Mouse (Mus musculus): ENCODE results near the gene Syt16. TPM values are rescaled to one million over a fixed set of nuclear protein-coding genes. Genes with fewer than 3 reads are reported as not detected.

The Syt16 gene
- polyA plus RNA-seq, 1 experiment from 2014 or later, result 0.04 TPM

GRCm38 (mm10) chr12:74108663-74109081 is 111.2 kb downstream of the Syt16 start:
- no peak overlapping the region for H3K4me2 ChIP-seq (replicated peaks; ENCODE audit: low read depth, low read length)
- no peak overlapping the region for H3K4me3 ChIP-seq (ENCODE audit: low read depth, low read length)
- H3K36me3 ChIP-seq (ENCODE audit: insufficient read depth, low read length), result no peaks in the 10 kb centered on the region
- H3K9me3 ChIP-seq (ENCODE audit: low read length), result no peaks in the 10 kb centered on the region
- no peak overlapping the region for H3K27ac ChIP-seq (ENCODE audit: low read length)
- TF ChIP-seq CTCF (IDR thresholded peaks at IDR 0.05) (no peak), EP300 (IDR thresholded peaks at IDR 0.05) (no peak)
- DNase-seq (ENCODE audit: low spot score) (no peak), ATAC-seq (no peak)
- no peaks in the 10 kb centered on the region for H3K4me1 ChIP-seq (ENCODE audit: insufficient read depth, low read depth, low read length)
- H3K9ac ChIP-seq (replicated peaks; ENCODE audit: low read depth), result no peak overlapping the region
- WGBS, result 37% methylated on average over 4 of the region's 4 CpGs
- H3K27me3 ChIP-seq (replicated peaks; ENCODE audit: insufficient read depth, low read length), result no peaks in the 10 kb centered on the region

GRCm38 (mm10) chr12:74109462-74110068 is 112.1 kb downstream of the Syt16 start:
- Histone ChIP-seq H3K9ac (replicated peaks; ENCODE audit: low read depth) (no peak overlapping the region), H3K4me1 (ENCODE audit: insufficient read depth, low read depth, low read length) (no peaks in the 10 kb centered on the region), H3K36me3 (ENCODE audit: insufficient read depth, low read length) (no peaks in the 10 kb centered on the region), H3K9me3 (ENCODE audit: low read length) (no peaks in the 10 kb centered on the region), H3K4me3 (ENCODE audit: low read depth, low read length) (no peak overlapping the region), H3K4me2 (replicated peaks; ENCODE audit: low read depth, low read length) (no peak overlapping the region), H3K27ac (ENCODE audit: low read length) (no peak overlapping the region), H3K27me3 (replicated peaks; ENCODE audit: insufficient read depth, low read length) (no peaks in the 10 kb centered on the region)
- no peak for TF ChIP-seq EP300 (IDR thresholded peaks at IDR 0.05)
- TF ChIP-seq CTCF (IDR thresholded peaks at IDR 0.05), result no peak
- WGBS, result 84% methylated on average over 10 of the region's 10 CpGs
- DNase-seq (ENCODE audit: low spot score) (no peak), ATAC-seq (no peak)

GRCm38 (mm10) chr12:74116825-74117224 is 119.4 kb downstream of the Syt16 start:
- Histone ChIP-seq H3K4me2 (replicated peaks; ENCODE audit: low read depth, low read length) (no peak overlapping the region), H3K36me3 (ENCODE audit: insufficient read depth, low read length) (no peaks in the 10 kb centered on the region), H3K4me3 (ENCODE audit: low read depth, low read length) (no peak overlapping the region), H3K27me3 (replicated peaks; ENCODE audit: insufficient read depth, low read length) (no peaks in the 10 kb centered on the region), H3K4me1 (ENCODE audit: insufficient read depth, low read depth, low read length) (no peaks in the 10 kb centered on the region), H3K9me3 (ENCODE audit: low read length) (no peaks in the 10 kb centered on the region), H3K27ac (ENCODE audit: low read length) (no peak overlapping the region), H3K9ac (replicated peaks; ENCODE audit: low read depth) (no peak overlapping the region)
- no peak for TF ChIP-seq CTCF (IDR thresholded peaks at IDR 0.05)
- no peak for TF ChIP-seq EP300 (IDR thresholded peaks at IDR 0.05)
- ATAC-seq (no peak), DNase-seq (ENCODE audit: low spot score) (no peak)
- 60% methylated on average over 6 of the region's 6 CpGs for WGBS

GRCm38 (mm10) chr12:74125796-74126195 is 128.3 kb downstream of the Syt16 start:
- Histone ChIP-seq H3K4me2 (replicated peaks; ENCODE audit: low read depth, low read length) (no peak overlapping the region), H3K27me3 (replicated peaks; ENCODE audit: insufficient read depth, low read length) (no peaks in the 10 kb centered on the region), H3K9me3 (ENCODE audit: low read length) (no peaks in the 10 kb centered on the region), H3K9ac (replicated peaks; ENCODE audit: low read depth) (no peak overlapping the region), H3K36me3 (ENCODE audit: insufficient read depth, low read length) (no peaks in the 10 kb centered on the region), H3K4me3 (ENCODE audit: low read depth, low read length) (no peak overlapping the region), H3K4me1 (ENCODE audit: insufficient read depth, low read depth, low read length) (no peaks in the 10 kb centered on the region), H3K27ac (ENCODE audit: low read length) (no peak overlapping the region)
- DNase-seq (ENCODE audit: low spot score) (no peak), ATAC-seq (no peak)
- no peak; the same call in 1 of the 2 replicates for TF ChIP-seq CTCF (IDR thresholded peaks at IDR 0.05)
- TF ChIP-seq EP300 (IDR thresholded peaks at IDR 0.05), result no peak
- 77% methylated on average over 12 of the region's 12 CpGs for WGBS

DNA sequence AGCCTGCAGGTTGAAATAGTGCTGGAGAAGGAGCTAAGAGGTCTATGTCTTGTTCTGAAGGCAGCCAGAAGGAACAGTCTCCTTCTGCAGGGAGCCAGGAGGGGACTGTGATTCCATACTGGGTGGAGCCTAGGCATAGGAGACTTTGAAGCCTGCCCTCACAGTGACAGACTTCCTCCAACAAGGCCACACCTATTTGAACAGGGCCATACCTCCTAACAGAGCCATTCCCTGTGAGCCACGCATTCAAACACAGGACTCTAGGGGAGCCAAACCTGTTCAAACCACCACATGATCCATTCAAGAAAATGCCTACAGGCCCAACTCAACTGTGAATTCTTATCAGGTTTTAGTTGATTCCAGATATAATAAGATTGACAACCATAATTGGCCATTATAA is 130.8 kb downstream of the Syt16 start:
- Histone ChIP-seq H3K4me3 (ENCODE audit: low read depth, low read length) (no peak overlapping the region), H3K9ac (replicated peaks; ENCODE audit: low read depth) (no peak overlapping the region), H3K27ac (ENCODE audit: low read length) (no peak overlapping the region), H3K9me3 (ENCODE audit: low read length) (no peaks in the 10 kb centered on the region), H3K4me1 (ENCODE audit: insufficient read depth, low read depth, low read length) (no peaks in the 10 kb centered on the region), H3K4me2 (replicated peaks; ENCODE audit: low read depth, low read length) (no peak overlapping the region), H3K36me3 (ENCODE audit: insufficient read depth, low read length) (no peaks in the 10 kb centered on the region), H3K27me3 (replicated peaks; ENCODE audit: insufficient read depth, low read length) (no peaks in the 10 kb centered on the region)
- TF ChIP-seq CTCF (IDR thresholded peaks at IDR 0.05) (no peak), EP300 (IDR thresholded peaks at IDR 0.05) (no peak)
- ATAC-seq (no peak), DNase-seq (ENCODE audit: low spot score) (no peak)
- 62% methylated on average over 1 of the region's 1 CpGs for WGBS

- Histone ChIP-seq H3K27me3 (replicated peaks; ENCODE audit: insufficient read depth, low read length) (no peaks in the 10 kb centered on the region), H3K4me1 (ENCODE audit: insufficient read depth, low read depth, low read length) (no peaks in the 10 kb centered on the region), H3K4me3 (ENCODE audit: low read depth, low read length) (no peak overlapping the region), H3K4me2 (replicated peaks; ENCODE audit: low read depth, low read length) (no peak overlapping the region), H3K36me3 (ENCODE audit: insufficient read depth, low read length) (no peaks in the 10 kb centered on the region), H3K9me3 (ENCODE audit: low read length) (peaks cover 4% of the 10 kb centered on the region; the same call in 1 of the 2 replicates), H3K9ac (replicated peaks; ENCODE audit: low read depth) (no peak overlapping the region), H3K27ac (ENCODE audit: low read length) (no peak overlapping the region)
- DNase-seq (ENCODE audit: low spot score), result no peak
- ATAC-seq, result no peak
- TF ChIP-seq EP300 (IDR thresholded peaks at IDR 0.05) (no peak), CTCF (IDR thresholded peaks at IDR 0.05) (no peak)
- 47% methylated on average over 2 of the region's 2 CpGs for WGBS
These were observed 134.3 kb downstream of the Syt16 start for GRCm38 (mm10) chr12:74131790-74132189.

- Histone ChIP-seq H3K36me3 (ENCODE audit: insufficient read depth, low read length) (no peaks in the 10 kb centered on the region), H3K4me3 (ENCODE audit: low read depth, low read length) (no peak overlapping the region), H3K4me2 (replicated peaks; ENCODE audit: low read depth, low read length) (no peak overlapping the region), H3K9ac (replicated peaks; ENCODE audit: low read depth) (no peak overlapping the region), H3K27me3 (replicated peaks; ENCODE audit: insufficient read depth, low read length) (no peaks in the 10 kb centered on the region), H3K9me3 (ENCODE audit: low read length) (no peaks in the 10 kb centered on the region), H3K27ac (ENCODE audit: low read length) (no peak overlapping the region), H3K4me1 (ENCODE audit: insufficient read depth, low read depth, low read length) (no peaks in the 10 kb centered on the region)
- TF ChIP-seq EP300 (IDR thresholded peaks at IDR 0.05), result no peak
- TF ChIP-seq CTCF (IDR thresholded peaks at IDR 0.05), result no peak
- DNase-seq (ENCODE audit: low spot score) (peak; percentile 11), ATAC-seq (no peak)
- 44% methylated on average over 7 of the region's 7 CpGs for WGBS
These were observed 144.7 kb downstream of the Syt16 start for GRCm38 (mm10) chr12:74142147-74142546.

Measured in lung, postnatal 0 days (tissue).